Mouse (Mus musculus): ENCODE results near the gene Gm10570.

Gene Gm10570

GRCm38 (mm10) chr4:130306796-130307630 is 1.5 kb downstream of the Gm10570 start:
- DNase-seq (ENCODE audit: extremely low spot score) = no peak

GRCm38 (mm10) chr4:130304746-130305145 is 3.7 kb downstream of the Gm10570 start:
- DNase-seq (ENCODE audit: extremely low spot score) = no peak

GRCm38 (mm10) chr4:130302285-130302870 is 6.1 kb downstream of the Gm10570 start:
- no peak for DNase-seq (ENCODE audit: extremely low spot score)

GRCm38 (mm10) chr4:130299629-130300018 is 8.8 kb downstream of the Gm10570 start:
- DNase-seq (ENCODE audit: extremely low spot score) = no peak

GRCm38 (mm10) chr4:130298877-130299628 is 9.4 kb downstream of the Gm10570 start:
- no peak for DNase-seq (ENCODE audit: extremely low spot score)

- DNase-seq (ENCODE audit: extremely low spot score) = peak; percentile 54
Measured at GRCm38 (mm10) chr4:130297123-130297529, 11.3 kb downstream of the Gm10570 start.

GRCm38 (mm10) chr4:130296243-130296965 is 12.1 kb downstream of the Gm10570 start:
- DNase-seq (ENCODE audit: extremely low spot score) = no peak

- no peak for DNase-seq (ENCODE audit: extremely low spot score)
Measured at GRCm38 (mm10) chr4:130295047-130295745, 13.3 kb downstream of the Gm10570 start.

GRCm38 (mm10) chr4:130294513-130294912 is 14.0 kb downstream of the Gm10570 start:
- DNase-seq (ENCODE audit: extremely low spot score) = no peak

- peak; percentile 80 for DNase-seq (ENCODE audit: extremely low spot score)
Measured at GRCm38 (mm10) chr4:130292271-130292670, 16.2 kb downstream of the Gm10570 start.

GRCm38 (mm10) chr4:130289824-130290223 is 18.6 kb downstream of the Gm10570 start:
- no peak for DNase-seq (ENCODE audit: extremely low spot score)

GRCm38 (mm10) chr4:130286531-130286930 is 21.9 kb downstream of the Gm10570 start:
- no peak for DNase-seq (ENCODE audit: extremely low spot score)

- DNase-seq (ENCODE audit: extremely low spot score) = no peak
Measured at GRCm38 (mm10) chr4:130283826-130284225, 24.6 kb downstream of the Gm10570 start.

- DNase-seq (ENCODE audit: extremely low spot score) = no peak
Measured at GRCm38 (mm10) chr4:130282856-130283255, 25.6 kb downstream of the Gm10570 start.

- DNase-seq (ENCODE audit: extremely low spot score) = no peak
Measured at GRCm38 (mm10) chr4:130279105-130279504, 29.4 kb downstream of the Gm10570 start, which contains the start of gene Serinc2. Gene Serinc2 (minus strand): TSS chr4:130279205.

- DNase-seq (ENCODE audit: extremely low spot score) = no peak
Measured at GRCm38 (mm10) chr4:130276573-130277176, 31.8 kb downstream of the Gm10570 start.

GRCm38 (mm10) chr4:130275823-130276105 is 32.7 kb downstream of the Gm10570 start:
- no peak for DNase-seq (ENCODE audit: extremely low spot score)

- DNase-seq (ENCODE audit: extremely low spot score) = peak; percentile 58
Measured at GRCm38 (mm10) chr4:130275016-130275822, 33.3 kb downstream of the Gm10570 start.

GRCm38 (mm10) chr4:130274346-130275015 is 34.0 kb downstream of the Gm10570 start:
- peak; percentile 51 for DNase-seq (ENCODE audit: extremely low spot score)
